Mouse (Mus musculus) megakaryocyte, embryonic 14.5 days (primary cell): ENCODE results near the gene Eno3.

ENCODE experiments used
- FLI1 ChIP-seq: IDR thresholded peaks from 2 replicates; pipeline ENCODE4 v1.6.1; 2012; ENCODE audit warnings: low read length, inconsistent platforms, mixed read lengths
- GATA1 ChIP-seq: IDR thresholded peaks from 3 replicates; pipeline ENCODE4 v1.6.1; 2012; ENCODE audit warnings: mixed read lengths, low read length, inconsistent platforms, borderline replicate concordance

- no peak for TF ChIP-seq GATA1
- TF ChIP-seq FLI1, result no peak
Measured at GRCm38 (mm10) chr11:70671333-70672047, 14.5 kb downstream of the Eno3 start.
